Mouse (Mus musculus) thymus, postnatal 4 days (tissue): ENCODE data around the gene 5330417H12Rik.

Source experiments
- DNase-seq: peaks from one replicate; pipeline ENCODE4 v3.0.0; 2021

Gene 5330417H12Rik

DNA sequence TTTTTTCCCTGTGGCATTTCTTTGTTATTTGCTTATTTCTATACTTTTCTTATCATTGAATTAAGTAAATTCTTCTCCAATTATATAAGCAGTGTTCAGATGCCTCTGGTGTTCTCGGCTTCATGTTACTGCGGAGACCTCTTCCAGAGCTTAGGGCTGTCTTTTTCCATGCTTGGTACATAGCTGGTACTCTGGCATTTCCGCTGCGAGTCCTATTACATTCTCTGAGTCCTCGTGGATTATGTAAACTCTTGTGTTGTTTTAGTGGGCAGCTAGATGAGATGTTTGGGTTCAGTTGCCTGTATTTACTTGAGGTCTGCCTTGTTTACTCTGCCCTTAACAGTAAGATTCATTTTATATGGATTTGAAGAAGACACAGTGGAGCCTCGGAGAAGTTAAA, 820 bp upstream of the 5330417H12Rik start:
- DNase-seq: no peak

DNA sequence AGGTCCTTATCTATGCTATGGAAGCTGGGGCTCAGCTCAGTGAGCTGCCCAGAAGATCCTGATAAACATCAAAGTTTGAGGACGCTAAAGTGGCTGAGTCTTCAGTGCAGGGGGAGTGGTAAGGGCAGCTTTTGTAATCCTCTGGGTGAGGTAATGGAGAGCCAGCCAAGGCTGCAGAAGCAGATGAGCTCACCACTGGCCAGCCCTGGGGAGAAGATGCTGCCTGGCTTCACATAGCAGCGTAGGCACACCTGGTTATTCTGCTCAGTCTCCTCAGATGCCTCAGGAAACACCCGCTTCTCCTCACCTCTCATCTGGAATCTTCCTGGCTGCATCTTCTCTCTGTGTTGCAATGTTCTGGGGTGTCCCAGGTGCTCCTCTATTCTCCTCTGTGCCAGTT, 529 bp downstream of the 5330417H12Rik start:
- no peak for DNase-seq

DNA sequence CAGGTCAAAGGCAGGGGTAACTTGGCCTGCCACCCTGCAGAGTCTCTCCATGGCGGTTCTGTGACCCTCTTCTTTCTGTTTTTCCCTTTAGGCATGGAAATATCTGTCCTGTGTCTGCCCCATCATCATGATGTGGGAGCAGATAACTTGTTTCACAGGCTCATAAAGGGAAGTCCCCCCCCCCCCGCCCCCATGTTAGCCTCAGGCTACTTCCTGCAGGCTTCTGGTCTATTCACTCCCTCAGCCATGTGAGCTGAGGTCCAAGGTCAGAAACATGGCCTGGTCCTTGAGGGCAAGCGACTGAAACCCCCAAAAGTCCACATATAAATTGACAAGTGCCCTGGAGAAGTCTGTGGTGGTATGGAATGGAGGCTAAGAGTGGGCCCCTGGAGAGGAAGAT, 4.8 kb downstream of the 5330417H12Rik start:
- DNase-seq: no peak

DNA sequence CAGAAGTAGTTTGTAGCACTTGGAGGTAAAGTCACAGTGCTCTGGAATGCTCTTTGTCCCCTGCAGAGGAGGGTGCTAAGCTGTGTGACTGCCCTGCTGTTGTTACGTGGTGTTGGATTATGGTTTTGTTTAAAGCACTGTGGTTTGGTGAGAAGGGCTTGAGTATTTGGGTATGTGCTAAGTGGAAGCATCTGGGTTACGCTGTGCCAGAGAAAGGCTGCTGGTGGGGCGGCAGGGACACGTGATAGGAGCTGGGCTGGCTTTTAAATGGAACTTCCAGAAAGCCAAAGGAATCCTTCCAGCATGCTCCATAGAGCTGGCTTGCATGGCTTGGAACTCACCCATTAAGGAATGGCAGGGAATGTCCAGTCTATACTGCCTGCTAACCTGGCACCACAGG, 5.7 kb downstream of the 5330417H12Rik start:
- DNase-seq: no peak

DNA sequence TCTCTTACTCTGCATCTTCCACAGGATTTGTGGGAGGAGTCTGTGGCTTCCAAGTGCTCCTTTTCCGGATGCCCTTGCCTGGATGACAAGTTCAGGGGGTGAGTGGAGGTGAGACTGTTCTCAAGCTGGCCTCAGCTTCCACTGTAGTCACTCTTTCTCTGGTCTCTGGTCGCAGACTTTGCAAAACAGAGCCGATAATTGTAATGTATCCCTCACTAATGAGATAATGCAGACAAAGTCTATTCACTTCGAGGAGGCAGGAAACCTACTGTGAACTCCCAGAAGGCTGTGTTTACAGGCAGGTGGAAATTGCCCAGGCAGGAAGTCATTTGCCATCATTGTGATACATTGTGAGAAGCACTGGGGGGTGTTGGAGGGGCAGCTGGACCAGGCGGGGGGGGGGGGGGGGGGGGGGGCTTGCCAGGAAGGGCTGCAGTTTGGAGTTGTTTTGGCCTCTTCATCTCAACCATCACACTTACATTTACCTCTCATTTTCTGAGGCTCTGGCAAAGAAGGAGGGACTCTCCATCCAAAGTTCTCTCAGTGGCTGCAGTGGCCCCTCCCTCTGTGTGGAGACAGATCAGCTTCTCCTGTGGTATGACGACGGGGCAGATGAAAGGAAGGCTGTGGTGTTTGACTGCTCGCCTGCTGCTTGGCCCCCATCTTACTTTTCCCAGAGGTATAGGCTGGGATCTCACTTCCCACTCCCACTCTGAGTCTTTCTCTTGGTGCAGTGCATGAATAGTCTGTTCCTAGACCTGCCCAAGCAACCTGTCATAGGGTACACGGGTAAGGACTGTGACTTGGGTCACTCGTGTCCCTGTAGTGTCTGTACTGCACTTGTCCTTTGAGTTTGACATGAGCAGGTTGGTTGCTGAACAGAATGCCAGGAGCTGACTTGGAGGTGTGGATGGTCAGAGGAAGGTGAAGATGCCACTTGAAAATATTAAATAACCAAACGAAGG, 6.7 kb downstream of the 5330417H12Rik start:
- DNase-seq: no peak

DNA sequence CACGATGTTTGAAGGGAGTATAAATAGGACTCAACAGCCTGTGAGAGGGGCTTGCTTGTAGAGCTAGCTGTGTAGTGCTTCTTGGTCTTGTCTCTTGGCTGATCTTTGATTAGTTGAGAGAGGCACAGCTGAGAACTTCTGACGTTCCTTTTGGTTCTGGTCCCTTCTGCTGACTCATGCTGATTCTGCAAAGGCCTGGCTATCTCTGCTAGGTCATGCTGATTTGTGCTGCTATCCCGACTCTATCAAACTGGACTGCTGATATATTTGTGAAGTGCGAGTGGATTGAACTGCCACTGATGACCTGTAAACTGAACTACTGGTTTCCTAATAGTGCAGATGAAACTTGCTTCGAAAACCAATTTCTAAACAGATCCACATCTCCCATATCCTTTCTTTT, 14.1 kb downstream of the 5330417H12Rik start:
- DNase-seq: no peak

DNA sequence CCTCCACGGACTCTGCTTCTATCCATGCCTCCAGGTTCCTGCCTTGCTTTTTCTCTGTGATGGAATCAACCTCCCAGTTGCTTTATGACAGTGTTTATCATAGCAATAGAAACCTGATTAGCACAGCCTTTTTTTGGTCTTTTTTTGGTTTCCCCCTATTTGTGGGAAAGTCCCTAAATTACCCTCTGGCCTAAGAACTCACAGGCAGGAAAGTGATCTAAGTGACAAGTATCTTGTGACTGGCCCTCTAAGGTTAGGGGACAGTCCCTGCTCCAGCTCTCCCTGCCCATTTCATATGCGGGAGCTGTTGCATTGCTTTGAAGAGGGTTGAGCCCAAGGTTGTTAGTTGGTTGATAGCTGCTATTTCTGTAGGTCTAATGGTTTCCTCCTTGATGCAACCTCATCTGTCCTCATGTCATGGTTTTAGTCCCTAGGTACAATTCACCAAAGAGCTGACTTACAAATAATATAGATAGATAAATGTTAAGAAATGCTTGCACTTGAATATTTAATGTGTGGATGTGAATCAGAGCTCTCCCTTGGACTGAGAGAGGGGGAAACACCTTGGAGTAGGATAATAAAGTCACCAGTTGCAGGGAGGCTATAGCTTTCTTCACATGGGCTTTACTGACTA, 15.2 kb downstream of the 5330417H12Rik start:
- no peak for DNase-seq

DNA sequence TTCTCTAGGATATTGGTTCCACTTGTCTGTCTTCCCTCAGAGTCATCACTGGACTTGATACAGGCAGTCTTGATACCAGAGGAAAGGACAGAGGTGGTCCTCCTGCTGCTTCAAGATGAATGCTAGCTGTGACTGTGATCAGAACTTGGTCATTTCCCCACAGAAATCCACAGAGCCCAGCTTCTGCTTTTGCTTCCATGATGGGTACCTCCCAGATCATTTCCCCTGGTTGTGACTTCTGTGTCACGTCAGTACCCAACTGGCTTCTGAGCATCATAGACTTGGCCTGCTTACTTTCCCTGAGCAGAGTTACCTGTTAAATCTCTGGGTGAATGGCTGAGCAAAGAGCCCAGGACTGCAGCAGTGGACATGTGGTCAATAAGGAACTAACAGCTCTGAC, 17.2 kb downstream of the 5330417H12Rik start:
- DNase-seq: no peak

DNA sequence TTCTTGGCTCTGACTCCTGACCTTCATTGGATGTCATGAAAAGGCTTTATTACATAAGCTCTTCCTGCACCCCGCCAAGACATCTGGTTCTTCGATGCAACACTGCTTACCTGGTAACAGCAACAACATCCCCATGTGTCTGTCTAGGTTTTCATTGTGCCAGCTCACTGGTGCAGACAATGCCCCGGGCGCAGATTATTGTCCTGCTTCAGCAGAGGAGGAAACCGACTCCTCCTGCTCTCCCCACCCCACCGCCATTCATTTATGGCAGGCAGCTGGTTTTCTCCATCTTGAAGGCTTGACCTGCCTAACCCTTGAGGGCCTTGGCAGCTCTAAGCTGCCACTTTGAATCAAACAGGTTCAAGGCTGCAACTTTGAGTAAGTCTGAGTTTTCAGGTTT, 22.0 kb downstream of the 5330417H12Rik start:
- DNase-seq: no peak

DNA sequence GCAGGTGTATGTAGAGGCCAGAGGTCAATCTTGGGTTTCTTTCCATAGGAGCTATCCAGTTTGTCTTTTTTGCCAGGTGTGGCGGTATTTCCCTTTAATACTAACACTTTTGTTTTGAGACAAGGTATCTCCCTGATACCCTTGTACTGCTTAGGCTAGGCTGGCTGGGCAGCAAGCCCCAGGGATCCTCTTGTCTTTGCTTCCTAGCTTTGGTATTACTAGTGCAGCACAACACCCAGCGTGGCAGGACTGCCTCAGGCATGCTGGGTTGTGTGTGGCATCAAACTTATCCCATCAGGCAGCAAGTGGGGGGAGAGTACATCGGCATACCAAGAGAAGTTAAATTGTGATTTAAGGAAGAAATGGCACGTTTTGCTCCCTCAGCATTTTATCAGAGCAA, 22.5 kb downstream of the 5330417H12Rik start:
- DNase-seq: no peak

DNA sequence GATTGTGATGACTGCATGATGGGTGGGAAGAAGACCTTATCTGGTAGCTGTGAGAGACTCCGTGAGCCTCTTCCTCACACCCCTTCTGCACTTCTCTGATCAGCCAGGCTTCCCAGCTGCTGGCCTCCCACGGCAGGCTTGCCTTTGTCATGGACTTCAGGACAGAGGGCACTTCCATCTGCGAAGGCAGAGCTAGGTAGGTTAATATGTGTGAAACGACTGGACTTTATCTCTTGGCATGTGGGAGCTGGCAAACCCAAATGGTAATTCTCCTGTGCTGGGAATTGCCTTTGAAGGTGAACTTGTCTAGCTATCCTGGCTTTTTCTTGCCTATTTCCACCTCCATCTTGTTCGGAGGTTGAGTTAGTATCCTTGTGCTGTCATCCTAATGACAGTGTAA, 24.3 kb downstream of the 5330417H12Rik start:
- DNase-seq: no peak

DNA sequence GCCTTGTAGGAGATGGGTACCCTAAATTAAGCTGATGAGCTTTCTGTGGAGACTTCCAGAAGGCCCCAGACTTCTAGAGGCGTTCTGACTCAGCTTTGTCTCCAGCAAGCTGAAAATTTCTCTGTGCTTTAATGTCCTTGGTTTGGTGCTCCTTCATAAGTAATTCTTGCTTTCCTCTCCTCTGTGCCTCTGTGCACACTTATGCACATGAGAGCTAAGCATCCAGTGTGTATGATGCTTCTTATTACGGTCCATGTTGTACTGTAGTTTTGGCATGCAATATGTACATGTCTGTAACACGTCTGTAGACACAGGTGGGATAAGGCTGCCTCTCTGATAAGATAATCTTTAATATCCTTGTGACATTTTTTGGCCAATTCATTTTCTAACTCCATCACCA, 27.0 kb downstream of the 5330417H12Rik start:
- DNase-seq: no peak

DNA sequence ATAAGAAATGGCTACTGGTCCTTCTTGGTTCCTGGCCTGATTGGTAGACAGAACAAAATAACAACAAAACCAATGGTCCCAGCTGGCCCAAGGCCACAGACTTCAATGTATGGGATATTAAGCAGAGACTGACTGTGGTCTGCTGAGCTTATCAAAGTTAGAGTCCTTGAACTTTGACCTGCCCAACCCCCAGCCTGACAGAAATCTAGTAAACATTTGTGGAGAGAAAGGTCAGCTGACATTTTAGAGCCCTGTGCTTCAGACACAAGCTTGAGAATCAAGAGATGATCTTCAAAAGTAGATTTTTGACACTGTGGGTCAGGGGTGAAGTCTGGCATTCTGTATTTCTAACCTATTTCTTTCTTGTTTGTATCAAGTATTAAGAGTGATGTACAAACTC, 28.2 kb downstream of the 5330417H12Rik start:
- no peak for DNase-seq

DNA sequence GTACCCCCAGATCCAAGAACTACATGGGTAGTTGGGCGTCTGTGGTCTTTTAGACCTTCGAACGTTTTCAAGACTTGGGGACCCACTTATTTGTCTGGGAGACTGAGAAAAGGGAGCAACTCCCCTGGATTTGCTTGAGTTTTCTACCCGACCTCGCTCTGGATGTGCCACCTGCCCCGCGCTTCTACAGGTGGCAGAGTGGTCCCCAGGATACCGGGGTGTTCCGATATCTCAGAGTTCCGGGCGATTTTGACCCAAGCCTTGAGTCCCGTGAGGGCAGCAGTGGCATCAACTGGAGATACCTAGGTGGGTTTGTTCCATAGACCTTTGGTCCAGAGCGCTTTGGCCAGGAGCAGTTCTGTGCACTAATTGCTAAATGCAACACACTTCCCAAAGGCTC, 29.5 kb downstream of the 5330417H12Rik start:
- DNase-seq: no peak

DNA sequence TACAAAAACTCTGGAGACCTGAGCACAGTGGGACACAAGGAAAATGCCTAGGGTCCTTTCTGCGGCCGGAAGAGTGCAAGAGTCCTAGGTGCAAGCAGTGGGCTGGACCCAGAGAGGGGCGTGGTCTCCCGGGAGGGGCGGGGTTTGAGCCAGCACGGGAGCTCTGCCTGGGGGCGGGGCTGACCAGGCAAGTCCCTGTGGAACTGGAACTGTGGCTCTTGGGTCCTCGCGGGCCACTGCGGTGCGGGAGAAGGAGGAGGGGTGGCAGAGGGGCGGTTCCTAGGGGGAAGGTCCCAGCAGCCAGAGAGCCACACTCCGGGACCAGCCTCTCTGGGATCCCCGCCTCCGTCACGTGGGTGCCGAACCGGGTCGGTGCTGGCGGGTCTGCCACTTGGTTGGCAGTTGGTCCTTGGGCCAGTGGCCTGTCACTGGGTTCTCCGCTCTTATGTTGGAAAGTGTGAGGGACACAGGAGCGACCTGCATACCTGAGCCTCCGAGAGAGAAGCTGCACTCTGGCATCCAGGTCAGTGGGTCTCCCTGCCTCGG, 30.0 kb downstream of the 5330417H12Rik start, which contains the start of gene Ppfibp2:
Gene Ppfibp2 (plus strand): TSS at position 351 of the 546 bp plus-strand sequence.
- peak; percentile 90 for DNase-seq

DNA sequence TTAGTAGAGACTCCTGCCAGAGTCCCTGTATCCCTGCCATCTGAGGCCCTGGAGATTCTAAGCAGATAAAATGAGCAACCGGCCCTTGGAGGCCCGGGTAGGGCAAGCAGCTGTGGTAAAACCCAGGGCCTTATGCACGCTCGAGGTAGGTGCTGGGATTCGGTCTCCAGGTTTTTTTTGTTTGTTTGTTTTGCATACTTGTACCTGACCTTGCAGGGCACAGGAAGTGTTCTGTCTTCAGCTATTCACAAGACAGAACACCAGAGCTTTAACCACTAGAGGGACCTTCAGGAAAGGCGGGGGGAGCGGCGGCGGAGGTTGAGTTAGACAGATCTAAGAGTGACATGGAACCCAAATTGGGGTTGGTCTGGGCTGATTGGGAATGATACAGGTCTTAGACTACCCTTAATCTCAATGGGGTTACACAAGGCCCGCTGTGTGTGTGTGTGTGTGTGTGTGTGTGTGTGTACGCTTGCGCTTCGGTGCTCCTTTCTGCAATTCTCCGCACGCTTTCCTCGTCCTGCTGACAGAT, 30.6 kb downstream of the 5330417H12Rik start:
- peak; percentile 65 for DNase-seq

DNA sequence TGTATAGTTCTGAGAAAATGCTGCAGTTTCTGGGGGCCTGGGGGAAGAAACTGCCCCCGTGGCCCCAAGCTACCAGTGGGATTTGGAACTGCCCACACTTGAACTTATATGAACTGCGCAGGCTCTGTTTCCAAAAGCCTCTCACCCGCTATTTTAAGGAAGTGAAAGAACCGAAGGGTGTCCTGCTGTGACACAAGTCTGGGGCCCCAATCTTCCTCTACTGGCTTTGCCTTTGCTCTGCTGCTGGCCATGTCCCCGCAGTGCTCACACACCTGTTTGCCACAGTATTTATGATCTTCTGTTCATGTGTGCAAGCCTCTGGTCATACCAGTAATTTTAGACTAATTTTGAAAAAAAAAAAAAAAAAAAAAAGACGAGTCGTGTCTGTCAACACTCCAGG, 31.1 kb downstream of the 5330417H12Rik start:
- DNase-seq: no peak

DNA sequence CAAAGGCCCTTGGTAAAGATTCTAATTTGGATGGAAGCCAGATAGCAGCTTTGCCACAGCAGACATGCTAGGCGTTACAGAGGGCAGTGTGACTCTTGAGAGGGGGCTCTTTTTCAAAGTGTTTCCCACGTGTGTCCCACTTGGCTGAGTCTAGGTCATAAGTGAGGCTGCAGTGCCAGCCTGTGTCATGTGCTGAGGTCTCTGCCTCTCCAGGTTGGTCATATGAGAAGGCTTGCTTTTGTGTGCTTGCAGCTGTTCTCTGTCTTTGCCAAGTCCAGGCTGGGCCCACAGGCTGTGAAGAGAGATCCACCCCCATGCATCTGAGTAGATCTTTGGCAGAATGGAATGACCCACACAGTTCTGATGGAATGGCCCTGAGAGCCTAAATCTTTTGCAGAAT, 32.3 kb downstream of the 5330417H12Rik start:
- DNase-seq: no peak

DNA sequence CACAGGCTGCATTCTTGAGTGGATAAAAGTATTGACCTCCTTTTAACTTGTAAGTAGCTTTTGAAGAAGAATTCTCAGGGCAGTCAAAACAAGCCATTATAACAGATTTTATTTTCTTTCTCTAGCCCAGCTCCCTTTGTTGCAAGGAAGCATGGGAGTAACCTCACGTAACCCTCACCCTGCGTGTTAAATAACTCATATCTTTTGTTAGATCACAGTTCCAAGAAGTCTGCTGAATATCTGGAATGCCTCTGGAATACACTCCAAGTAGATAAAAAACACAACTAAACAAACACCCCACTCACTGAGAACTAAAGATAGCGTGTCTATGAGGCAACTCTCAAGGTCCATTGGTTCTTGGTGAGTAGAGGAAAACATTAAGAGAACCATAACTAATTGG, 50.7 kb downstream of the 5330417H12Rik start:
- no peak for DNase-seq
